8 mouse cellular contexts compared by ENCODE assay signal in genomic region chr7:13009143-13010004, GRCm38 (mm10). TPM values are rescaled to one million over a fixed set of nuclear protein-coding genes. Genes with fewer than 3 reads are reported as not detected.
A peak's percentile ranks its signal among the peaks of the same experiment; 100 is the strongest.
DNase-seq lines count a peak whose midpoint lies in the region; ATAC-seq and TF ChIP-seq lines count a peak whose summit lies in the region.

No protein-coding gene starts in this region.

- H3K9me3 ChIP-seq in forebrain, postnatal 0 days (ENCODE audit: low read length), result no peaks in the 10 kb centered on the region
- H3K9me3 ChIP-seq in lung, embryonic 14.5 days (ENCODE audit: low read depth, low read length), result no peaks in the 10 kb centered on the region

- TF ChIP-seq CTCF in cerebellum, adult 2 months (IDR thresholded peaks at IDR 0.05; ENCODE audit: borderline replicate concordance, insufficient read depth, low read depth, low read length), result peak; percentile 77
- TF ChIP-seq CTCF in forebrain, postnatal 0 days (IDR thresholded peaks at IDR 0.05; ENCODE audit: low read depth), result peak; percentile 89
- TF ChIP-seq CTCF in lung, embryonic 14.5 days (IDR thresholded peaks at IDR 0.05; ENCODE audit: low read depth), result peak; percentile 92

- peak; percentile 74; the same call in 1 of the 2 replicates for TF ChIP-seq POLR2A in cerebellum, adult 2 months (IDR thresholded peaks at IDR 0.05; ENCODE audit: borderline replicate concordance, insufficient read depth, low read length)

- peak; percentile 93 for ATAC-seq in forebrain, postnatal 0 days
- peak; percentile 90 for ATAC-seq in lung, embryonic 14.5 days (ENCODE audit: insufficient read depth)
- peak; percentile 75 for ATAC-seq in neutrophil, adult 5-6 weeks (ENCODE audit: extremely low read depth, insufficient number of reproducible peaks, low FRiP score, poor library complexity, severe bottlenecking)

- H3K27me3 ChIP-seq in cerebellum, adult 2 months (ENCODE audit: control insufficient read depth, insufficient read depth, low read length), result no peaks in the 10 kb centered on the region
- no peaks in the 10 kb centered on the region for H3K27me3 ChIP-seq in forebrain, postnatal 0 days (ENCODE audit: insufficient read depth, low read length)
- H3K27me3 ChIP-seq in lung, embryonic 14.5 days (ENCODE audit: insufficient read depth, low read length), result no peaks in the 10 kb centered on the region

- peak overlapping the region; percentile 74 for H3K4me2 ChIP-seq in forebrain, postnatal 0 days (ENCODE audit: low read depth)
- H3K4me2 ChIP-seq in lung, embryonic 14.5 days, result peak overlapping the region; percentile 91

- H3K4me1 ChIP-seq in cerebellum, adult 2 months (ENCODE audit: control insufficient read depth, insufficient read depth, low read length), result peaks cover 18% of the 10 kb centered on the region
- H3K4me1 ChIP-seq in forebrain, postnatal 0 days (ENCODE audit: insufficient read depth), result 0 out of 2 replicates have a peak, but pooled peaks cover 6% of the 10 kb centered on the region
- no peaks in the 10 kb centered on the region for H3K4me1 ChIP-seq in lung, embryonic 14.5 days (ENCODE audit: insufficient read depth)

- peak; percentile 98 for DNase-seq in MEL-GATA-1-ER (ENCODE audit: extremely low read depth, low read depth)
- peak; percentile 93 to 96 for DNase-seq in cerebellum, adult 2 months
- DNase-seq in forebrain, postnatal 0 days, result peak; percentile 97
- DNase-seq in heart, postnatal 4 days, result peak; percentile 94
- peak; percentile 93 to 94 for DNase-seq in layer of hippocampus, adult 8-10 months (ENCODE audit: low spot score in 2 of 2)
- peak; percentile 98 for DNase-seq in lung, embryonic 14.5 days
- DNase-seq in testis, postnatal 14 days (ENCODE audit: low spot score), result peak; percentile 93

- peak overlapping the region; percentile 86 for H3K9ac ChIP-seq in forebrain, postnatal 0 days
- H3K9ac ChIP-seq in lung, embryonic 14.5 days, result peak overlapping the region; percentile 72

- H3K4me3 ChIP-seq in cerebellum, adult 2 months (replicated peaks; ENCODE audit: insufficient read depth, low read depth, low read length), result peak overlapping the region; percentile 97
- H3K4me3 ChIP-seq in forebrain, postnatal 0 days (ENCODE audit: low read depth, low read length), result peak overlapping the region; percentile 79
- H3K4me3 ChIP-seq in lung, embryonic 14.5 days (ENCODE audit: low read depth, low read length), result peak overlapping the region; percentile 63

- H3K36me3 ChIP-seq in forebrain, postnatal 0 days (ENCODE audit: insufficient read depth), result peaks cover 32% of the 10 kb centered on the region
- peaks cover 37% of the 10 kb centered on the region for H3K36me3 ChIP-seq in lung, embryonic 14.5 days (ENCODE audit: insufficient read depth)

- peak overlapping the region; percentile 92 for H3K27ac ChIP-seq in cerebellum, adult 2 months (ENCODE audit: insufficient read depth, low read length)
- H3K27ac ChIP-seq in forebrain, postnatal 0 days (ENCODE audit: low read depth, low read length), result peak overlapping the region; percentile 95
- peak overlapping the region; percentile 96 for H3K27ac ChIP-seq in lung, embryonic 14.5 days (ENCODE audit: low read depth)

- WGBS in cerebellum, adult 2 months, result under 1% methylated on average over 42 of the region's 42 CpGs
- WGBS in forebrain, postnatal 0 days, result under 1% methylated on average over 42 of the region's 42 CpGs
- under 1% methylated on average over 42 of the region's 42 CpGs for WGBS in lung, embryonic 14.5 days

RNA-seq across cellular contexts. Expression of gene Zbtb45, which starts 0.5 kb away (rescaled TPM):
- polyA plus RNA-seq in cerebellum, adult 2 months (2012; rRNA removed), result 31.9 and 33.5 TPM in 2 replicates
- total RNA-seq in forebrain, postnatal 0 days (2014; rRNA removed), result 32.8 and 33.3 TPM in 2 replicates
- 25.0 and 29.3 TPM in 2 replicates for polyA plus RNA-seq in forebrain, postnatal 0 days (2015; fragmentation: Nextera tagmentation; extraction: Ambion mirVana)
- 10 to 100 TPM; 11.0 to 12.1 TPM for total RNA-seq in heart, postnatal 4 days (2021)
- 10 to 100 TPM; 27.0 to 29.6 (median 29.3) TPM for total RNA-seq in layer of hippocampus, adult 8-10 months (2022)
- polyA plus RNA-seq in lung, embryonic 14.5 days (2014; fragmentation: Nextera tagmentation; extraction: Ambion mirVana), result 29.8 and 30.4 TPM in 2 replicates
- total RNA-seq in neutrophil, adult 5-6 weeks (2017), result 1.1 and 3.6 TPM in 2 replicates

RNA-seq across cellular contexts. Expression of gene Trim28, which starts 10.5 kb away (rescaled TPM):
- polyA plus RNA-seq in cerebellum, adult 2 months (2012; rRNA removed), result 250 and 266 TPM in 2 replicates
- total RNA-seq in forebrain, postnatal 0 days (2014; rRNA removed), result 430 and 485 TPM in 2 replicates
- polyA plus RNA-seq in forebrain, postnatal 0 days (2015; fragmentation: Nextera tagmentation; extraction: Ambion mirVana), result 209 and 211 TPM in 2 replicates
- 100 to 1,000 TPM; 240 to 249 TPM for total RNA-seq in heart, postnatal 4 days (2021)
- 100 to 1,000 TPM; 244 to 272 (median 252) TPM for total RNA-seq in layer of hippocampus, adult 8-10 months (2022)
- 458 and 511 TPM in 2 replicates for polyA plus RNA-seq in lung, embryonic 14.5 days (2014; fragmentation: Nextera tagmentation; extraction: Ambion mirVana)
- 194 and 199 TPM in 2 replicates for total RNA-seq in neutrophil, adult 5-6 weeks (2017)

RNA-seq across cellular contexts. Expression of gene Slc27a5, which starts 11.4 kb away (rescaled TPM):
- 1.7 and 2.1 TPM in 2 replicates for polyA plus RNA-seq in cerebellum, adult 2 months (2012; rRNA removed)
- 0.23 and 0.43 TPM in 2 replicates for total RNA-seq in forebrain, postnatal 0 days (2014; rRNA removed)
- polyA plus RNA-seq in forebrain, postnatal 0 days (2015; fragmentation: Nextera tagmentation; extraction: Ambion mirVana), result 0.08 and 0.18 TPM in 2 replicates
- total RNA-seq in heart, postnatal 4 days (2021), result not detected
- under 1 TPM in 3 of 4 experiments, not detected in 1; 0.27 to 0.47 (median 0.27) TPM for total RNA-seq in layer of hippocampus, adult 8-10 months (2022)
- not detected in 2 replicates for polyA plus RNA-seq in lung, embryonic 14.5 days (2014; fragmentation: Nextera tagmentation; extraction: Ambion mirVana)
- 0.81 TPM in 1 of 2 replicates, not detected in the other for total RNA-seq in neutrophil, adult 5-6 weeks (2017)

RNA-seq across cellular contexts. Expression of gene Chmp2a, which starts 25.2 kb away (rescaled TPM):
- polyA plus RNA-seq in cerebellum, adult 2 months (2012; rRNA removed), result 258 and 264 TPM in 2 replicates
- total RNA-seq in forebrain, postnatal 0 days (2014; rRNA removed), result 131 and 160 TPM in 2 replicates
- 210 and 239 TPM in 2 replicates for polyA plus RNA-seq in forebrain, postnatal 0 days (2015; fragmentation: Nextera tagmentation; extraction: Ambion mirVana)
- total RNA-seq in heart, postnatal 4 days (2021), result 100 to 1,000 TPM; 114 to 129 TPM
- 100 to 1,000 TPM; 145 to 152 (median 147) TPM for total RNA-seq in layer of hippocampus, adult 8-10 months (2022)
- 123 and 128 TPM in 2 replicates for polyA plus RNA-seq in lung, embryonic 14.5 days (2014; fragmentation: Nextera tagmentation; extraction: Ambion mirVana)
- total RNA-seq in neutrophil, adult 5-6 weeks (2017), result 199 and 209 TPM in 2 replicates

RNA-seq across cellular contexts. Expression of gene Ube2m, which starts 28.7 kb away (rescaled TPM):
- 376 and 405 TPM in 2 replicates for polyA plus RNA-seq in cerebellum, adult 2 months (2012; rRNA removed)
- 336 and 344 TPM in 2 replicates for total RNA-seq in forebrain, postnatal 0 days (2014; rRNA removed)
- 130 and 132 TPM in 2 replicates for polyA plus RNA-seq in forebrain, postnatal 0 days (2015; fragmentation: Nextera tagmentation; extraction: Ambion mirVana)
- total RNA-seq in heart, postnatal 4 days (2021), result 100 to 1,000 TPM; 193 to 202 TPM
- total RNA-seq in layer of hippocampus, adult 8-10 months (2022), result 100 to 1,000 TPM; 188 to 210 (median 192) TPM
- polyA plus RNA-seq in lung, embryonic 14.5 days (2014; fragmentation: Nextera tagmentation; extraction: Ambion mirVana), result 150 and 168 TPM in 2 replicates
- total RNA-seq in neutrophil, adult 5-6 weeks (2017), result 75.1 and 83.5 TPM in 2 replicates

Comparison
In these comparisons a context has a peak if more than half of its experiments do, and no peak if none do; other contexts are left out.
1. Peak in every context shown above with its lines: DNase-seq, ATAC-seq, H3K4me3 ChIP-seq and H3K27ac ChIP-seq.